Mouse (Mus musculus): ENCODE measurements around the gene Miga1. TPM values are rescaled to one million over a fixed set of nuclear protein-coding genes. Genes with fewer than 3 reads are reported as not detected.
A peak's percentile ranks its signal among the peaks of the same experiment; 100 is the strongest.

Gene Miga1
- polyA plus RNA-seq, 1 experiment from 2014 or later: 15.6 TPM

GRCm38 (mm10) chr3:152282126-152282525 lies 58.1 kb downstream of the Miga1 start:
- Histone ChIP-seq H3K27ac (no peak overlapping the region), H3K4me3 (no peak overlapping the region), H3K9ac (no peak overlapping the region), H3K4me1 (peaks cover 6% of the 10 kb centered on the region; the same call in 1 of the 2 replicates), H3K4me2 (no peak overlapping the region), H3K27me3 (no peaks in the 10 kb centered on the region), H3K36me3 (peaks cover 20% of the 10 kb centered on the region; the same call in 1 of the 2 replicates), H3K9me3 (no peaks in the 10 kb centered on the region)
- 32% methylated on average over 3 of the region's 3 CpGs for WGBS
- ATAC-seq (ENCODE audit: borderline replicate concordance, extremely low read depth, low FRiP score, low TSS enrichment): no peak

GRCm38 (mm10) chr3:152278431-152278830 lies 61.8 kb downstream of the Miga1 start:
- H3K9ac ChIP-seq: no peak overlapping the region
- no peak overlapping the region for H3K4me3 ChIP-seq
- no peaks in the 10 kb centered on the region for H3K27me3 ChIP-seq
- WGBS: 35% methylated on average over 2 of the region's 2 CpGs
- no peak overlapping the region for H3K27ac ChIP-seq
- peaks cover 16% of the 10 kb centered on the region; the same call in 1 of the 2 replicates for H3K36me3 ChIP-seq
- no peak overlapping the region for H3K4me2 ChIP-seq
- no peak for ATAC-seq (ENCODE audit: borderline replicate concordance, extremely low read depth, low FRiP score, low TSS enrichment)
- no peaks in the 10 kb centered on the region for H3K9me3 ChIP-seq
- peaks cover 6% of the 10 kb centered on the region; the same call in 1 of the 2 replicates for H3K4me1 ChIP-seq

- Histone ChIP-seq H3K36me3 (0 out of 2 replicates have a peak, but pooled peaks cover 13% of the 10 kb centered on the region), H3K4me3 (no peak overlapping the region), H3K27me3 (no peaks in the 10 kb centered on the region), H3K4me1 (peaks cover 6% of the 10 kb centered on the region; the same call in 1 of the 2 replicates), H3K4me2 (no peak overlapping the region), H3K27ac (no peak overlapping the region), H3K9ac (no peak overlapping the region), H3K9me3 (no peaks in the 10 kb centered on the region)
- WGBS: 77% methylated on average over 2 of the region's 2 CpGs
- no peak for ATAC-seq (ENCODE audit: borderline replicate concordance, extremely low read depth, low FRiP score, low TSS enrichment)
Observed at GRCm38 (mm10) chr3:152277912-152278311, 62.3 kb downstream of the Miga1 start.

- Histone ChIP-seq H3K4me3 (no peak overlapping the region), H3K27me3 (no peaks in the 10 kb centered on the region), H3K9ac (no peak overlapping the region), H3K4me2 (no peak overlapping the region), H3K27ac (no peak overlapping the region), H3K36me3 (0 out of 2 replicates have a peak, but pooled peaks cover 10% of the 10 kb centered on the region), H3K9me3 (no peaks in the 10 kb centered on the region), H3K4me1 (peaks cover 6% of the 10 kb centered on the region; the same call in 1 of the 2 replicates)
- 94% methylated on average over 3 of the region's 3 CpGs for WGBS
- ATAC-seq (ENCODE audit: borderline replicate concordance, extremely low read depth, low FRiP score, low TSS enrichment): no peak
Observed at GRCm38 (mm10) chr3:152276935-152277334, 63.3 kb downstream of the Miga1 start.

GRCm38 (mm10) chr3:152275008-152275407 lies 65.2 kb downstream of the Miga1 start:
- Histone ChIP-seq H3K27me3 (no peaks in the 10 kb centered on the region), H3K36me3 (0 out of 2 replicates have a peak, but pooled peaks cover 10% of the 10 kb centered on the region), H3K4me3 (no peak overlapping the region), H3K9me3 (no peaks in the 10 kb centered on the region), H3K9ac (no peak overlapping the region), H3K27ac (no peak overlapping the region), H3K4me2 (no peak overlapping the region), H3K4me1 (peaks cover 6% of the 10 kb centered on the region; the same call in 1 of the 2 replicates)
- no peak for ATAC-seq (ENCODE audit: borderline replicate concordance, extremely low read depth, low FRiP score, low TSS enrichment)
- 70% methylated on average over 8 of the region's 8 CpGs for WGBS

GRCm38 (mm10) chr3:152272974-152273685 lies 67.1 kb downstream of the Miga1 start:
- Histone ChIP-seq H3K4me2 (no peak overlapping the region), H3K9ac (no peak overlapping the region), H3K27me3 (no peaks in the 10 kb centered on the region), H3K36me3 (0 out of 2 replicates have a peak, but pooled peaks cover 10% of the 10 kb centered on the region), H3K4me3 (no peak overlapping the region), H3K9me3 (no peaks in the 10 kb centered on the region), H3K4me1 (no peaks in the 10 kb centered on the region), H3K27ac (no peak overlapping the region)
- WGBS: 79% methylated on average over 20 of the region's 20 CpGs
- no peak for ATAC-seq (ENCODE audit: borderline replicate concordance, extremely low read depth, low FRiP score, low TSS enrichment)

- no peak overlapping the region for H3K4me2 ChIP-seq
- WGBS: 66% methylated on average over 6 of the region's 6 CpGs
- ATAC-seq (ENCODE audit: borderline replicate concordance, extremely low read depth, low FRiP score, low TSS enrichment): no peak
- H3K27ac ChIP-seq: no peak overlapping the region
- H3K27me3 ChIP-seq: peaks cover 2% of the 10 kb centered on the region; the same call in 1 of the 2 replicates
- 0 out of 2 replicates have a peak, but pooled peaks cover under 1% of the 10 kb centered on the region for H3K4me1 ChIP-seq
- H3K9ac ChIP-seq: no peak overlapping the region
- 0 out of 2 replicates have a peak, but pooled peaks cover 10% of the 10 kb centered on the region for H3K36me3 ChIP-seq
- H3K4me3 ChIP-seq: no peak overlapping the region
- no peaks in the 10 kb centered on the region for H3K9me3 ChIP-seq
Observed at GRCm38 (mm10) chr3:152271876-152272275, 68.3 kb downstream of the Miga1 start.

- no peak overlapping the region for H3K27ac ChIP-seq
- peaks cover 8% of the 10 kb centered on the region; the same call in 1 of the 2 replicates for H3K27me3 ChIP-seq
- H3K36me3 ChIP-seq: 0 out of 2 replicates have a peak, but pooled peaks cover 3% of the 10 kb centered on the region
- WGBS: 81% methylated on average over 10 of the region's 10 CpGs
- H3K4me3 ChIP-seq: no peak overlapping the region
- peaks cover 7% of the 10 kb centered on the region for H3K4me1 ChIP-seq
- no peak for ATAC-seq (ENCODE audit: borderline replicate concordance, extremely low read depth, low FRiP score, low TSS enrichment)
- no peak overlapping the region for H3K9ac ChIP-seq
- no peaks in the 10 kb centered on the region for H3K9me3 ChIP-seq
- H3K4me2 ChIP-seq: no peak overlapping the region
Observed at GRCm38 (mm10) chr3:152271071-152271710, 69.0 kb downstream of the Miga1 start.

- Histone ChIP-seq H3K27me3 (peaks cover 13% of the 10 kb centered on the region; the same call in 1 of the 2 replicates), H3K36me3 (no peaks in the 10 kb centered on the region), H3K4me3 (no peak overlapping the region), H3K9me3 (no peaks in the 10 kb centered on the region), H3K4me1 (peaks cover 7% of the 10 kb centered on the region), H3K4me2 (no peak overlapping the region), H3K27ac (no peak overlapping the region), H3K9ac (no peak overlapping the region)
- no peak for ATAC-seq (ENCODE audit: borderline replicate concordance, extremely low read depth, low FRiP score, low TSS enrichment)
- WGBS: 91% methylated on average over 14 of the region's 14 CpGs
Observed at GRCm38 (mm10) chr3:152268099-152268498, 72.1 kb downstream of the Miga1 start.

- H3K9ac ChIP-seq: peak within 1 kb of the TSS; percentile 87
- H3K9me3 ChIP-seq: no peaks in the 10 kb centered on the region
- ATAC-seq (ENCODE audit: borderline replicate concordance, extremely low read depth, low FRiP score, low TSS enrichment): peak; percentile 48
- peak within 1 kb of the TSS; percentile 94 for H3K27ac ChIP-seq
- H3K4me2 ChIP-seq: peak within 1 kb of the TSS; percentile 80
- peaks cover 13% of the 10 kb centered on the region; the same call in 1 of the 2 replicates for H3K27me3 ChIP-seq
- 4% methylated on average over 13 of the region's 13 CpGs for WGBS
- peaks cover 23% of the 10 kb centered on the region for H3K4me1 ChIP-seq
- H3K4me3 ChIP-seq: peak within 1 kb of the TSS; percentile 67
- H3K36me3 ChIP-seq: no peaks in the 10 kb centered on the region
Observed at GRCm38 (mm10) chr3:152266036-152266421, 74.2 kb downstream of the Miga1 start, which contains the start of gene Nexn. TSS of gene Nexn (minus strand) at chr3:152266350.

- WGBS: under 1% methylated on average over 59 of the region's 63 CpGs
- Histone ChIP-seq H3K9me3 (no peaks in the 10 kb centered on the region), H3K36me3 (no peaks in the 10 kb centered on the region), H3K27ac (peak overlapping the region; percentile 94), H3K4me1 (peaks cover 23% of the 10 kb centered on the region), H3K4me3 (peak overlapping the region; percentile 67), H3K27me3 (peaks cover 13% of the 10 kb centered on the region; the same call in 1 of the 2 replicates), H3K4me2 (peak overlapping the region; percentile 80), H3K9ac (peak overlapping the region; percentile 87)
- ATAC-seq (ENCODE audit: borderline replicate concordance, extremely low read depth, low FRiP score, low TSS enrichment): peak; percentile 88
Observed at GRCm38 (mm10) chr3:152265351-152266035, 74.7 kb downstream of the Miga1 start.

Data from lung, embryonic 15.5 days (tissue).